Mouse (Mus musculus) heart, postnatal 4 days (tissue): Measurements from ENCODE around the gene Mpped2. TPM values are rescaled to one million over a fixed set of nuclear protein-coding genes. Genes with fewer than 3 reads are reported as not detected.
A peak's percentile ranks its signal among the peaks of the same experiment; 100 is the strongest.

Experiments used
- DNase-seq: peaks from one replicate; pipeline ENCODE4 v3.0.0; 2021
- total RNA-seq, 2 experiments: library from RNA; stranded (reverse); gene quantifications; 2 replicates each; pipeline ENCODE4 v1.2.3; 2021

Gene Mpped2
- total RNA-seq, 2 experiments from 2014 or later, result 24.9 to 27.7 TPM

DNA sequence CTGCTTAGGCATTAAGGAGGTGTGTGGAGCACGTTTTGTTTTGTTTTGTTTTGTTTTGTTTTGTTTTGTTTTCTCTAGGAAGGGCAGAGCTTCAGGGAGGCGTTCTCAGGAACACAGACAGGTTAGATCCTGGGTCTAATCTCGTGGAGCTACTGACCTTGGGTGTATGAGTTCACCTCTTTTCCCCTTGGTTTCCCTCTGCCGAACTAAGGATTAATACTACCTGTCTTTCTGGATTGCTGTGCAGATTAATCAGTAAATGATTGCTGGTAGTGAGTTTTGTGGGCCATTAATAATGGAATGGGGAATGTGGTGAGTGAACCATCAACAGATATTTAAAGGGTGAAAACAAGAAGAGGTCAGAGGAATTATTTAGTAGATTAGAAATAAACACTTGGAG is 53.8 kb downstream of the Mpped2 start:
- no peak for DNase-seq

DNA sequence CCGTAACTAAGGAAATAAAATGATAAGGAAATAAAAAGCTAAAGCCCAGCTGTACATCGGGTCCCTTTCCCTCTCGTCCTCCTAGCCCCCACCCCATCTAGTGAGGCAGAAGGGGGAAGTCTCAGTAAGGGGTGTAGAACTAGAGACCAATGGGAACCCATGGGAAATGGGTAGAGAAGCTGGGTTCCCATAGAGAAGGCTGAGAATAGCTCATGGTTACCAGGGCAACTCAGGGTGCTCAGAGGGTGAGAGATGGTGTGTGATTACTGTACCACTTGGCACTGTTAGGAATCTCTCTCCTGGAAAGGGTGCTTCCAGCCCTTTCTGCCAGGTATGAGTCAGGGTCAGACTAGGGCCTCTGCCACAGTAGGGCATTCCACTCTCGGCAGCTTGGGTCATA is 54.3 kb downstream of the Mpped2 start:
- no peak for DNase-seq

DNA sequence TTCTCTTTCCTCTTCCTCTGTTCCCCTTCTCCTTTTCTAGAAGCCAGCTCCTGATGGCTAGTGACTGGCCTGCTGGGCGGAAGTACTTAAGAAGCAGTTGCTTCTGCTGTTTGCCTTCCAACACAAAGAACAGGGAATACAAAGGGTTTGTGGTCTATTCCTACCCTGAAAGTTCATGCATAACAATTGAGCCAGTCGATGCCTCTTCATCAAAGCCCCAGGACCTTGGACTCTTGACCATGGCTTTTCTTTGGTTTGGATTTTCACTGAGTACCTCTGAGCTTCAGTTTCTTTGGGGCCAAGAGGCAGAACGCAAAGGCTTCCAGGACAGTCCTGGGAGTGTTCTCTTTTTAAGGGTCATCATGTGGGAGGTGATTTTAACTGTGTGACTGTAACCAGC is 57.8 kb downstream of the Mpped2 start:
- no peak for DNase-seq

DNA sequence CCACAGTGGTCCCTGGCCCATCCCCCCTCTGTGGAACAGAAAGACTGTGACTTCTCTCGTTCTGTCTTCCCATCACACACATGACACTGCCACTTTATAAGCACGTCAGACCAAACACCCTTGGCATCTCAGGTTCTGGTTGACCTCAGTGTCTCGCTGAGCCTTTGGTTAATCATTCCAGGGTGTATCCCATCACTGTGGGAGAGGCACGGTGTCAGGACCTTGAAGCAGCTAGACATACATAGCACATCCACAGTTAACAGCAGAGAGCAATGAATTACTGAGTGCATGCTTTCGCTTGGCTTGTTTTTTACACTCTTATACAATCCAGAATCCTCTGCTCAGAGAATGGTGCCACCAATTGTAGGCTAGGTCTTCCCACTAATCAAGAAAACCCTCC is 60.6 kb downstream of the Mpped2 start:
- DNase-seq, result no peak

DNA sequence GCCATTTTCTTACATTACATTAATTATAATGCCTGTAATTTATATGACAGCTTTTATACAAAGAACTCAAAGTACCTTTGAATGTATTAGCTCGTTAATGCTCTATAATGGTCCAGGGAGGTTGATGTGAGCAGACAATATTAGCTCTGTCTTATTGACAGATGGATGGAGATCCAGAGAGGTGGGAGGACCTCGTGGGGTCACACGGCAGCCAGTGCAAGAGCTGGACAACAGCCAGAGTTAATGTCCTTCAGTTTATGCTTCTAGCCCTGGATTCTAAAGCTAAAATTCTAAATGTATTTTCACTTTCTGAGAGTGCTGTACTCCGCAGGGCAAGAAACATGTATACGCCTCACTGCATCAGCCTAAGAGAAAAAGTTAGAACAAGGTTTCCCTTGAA is 61.6 kb downstream of the Mpped2 start:
- DNase-seq, result no peak

DNA sequence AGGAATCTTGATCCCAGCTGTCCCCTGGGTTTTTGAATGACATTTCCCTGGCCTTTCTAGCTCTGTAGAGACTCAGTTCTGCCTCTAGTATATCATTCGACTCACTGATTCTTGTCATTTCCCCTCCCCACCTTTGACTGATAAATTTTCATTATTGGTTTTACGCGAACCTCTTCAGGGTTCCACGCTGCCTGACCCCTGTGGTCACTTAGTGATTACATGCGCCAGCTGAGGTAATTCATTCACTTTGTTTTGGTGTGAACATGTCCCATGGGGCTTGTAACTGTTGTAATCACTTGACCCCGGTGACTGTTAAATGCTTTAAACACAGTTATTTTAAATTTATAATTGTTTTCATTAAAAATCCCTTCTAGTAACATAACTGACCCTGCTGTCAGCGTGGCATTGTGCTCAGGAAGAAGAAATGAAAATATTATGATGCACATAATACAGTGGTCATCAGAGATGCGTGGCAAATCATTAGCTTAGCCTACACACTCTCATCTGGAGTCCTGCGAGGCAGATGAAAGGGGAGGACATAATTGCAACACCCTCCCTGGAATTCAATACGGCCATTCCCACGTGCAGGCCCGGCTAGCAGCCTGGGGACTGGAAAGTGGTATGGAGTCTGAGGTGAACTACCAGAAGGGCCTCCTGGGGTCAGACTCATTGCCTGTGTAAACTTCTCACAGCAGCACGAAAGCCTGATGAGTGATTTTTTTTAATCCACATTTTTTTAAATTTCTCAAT is 63.5 kb downstream of the Mpped2 start:
- no peak for DNase-seq

DNA sequence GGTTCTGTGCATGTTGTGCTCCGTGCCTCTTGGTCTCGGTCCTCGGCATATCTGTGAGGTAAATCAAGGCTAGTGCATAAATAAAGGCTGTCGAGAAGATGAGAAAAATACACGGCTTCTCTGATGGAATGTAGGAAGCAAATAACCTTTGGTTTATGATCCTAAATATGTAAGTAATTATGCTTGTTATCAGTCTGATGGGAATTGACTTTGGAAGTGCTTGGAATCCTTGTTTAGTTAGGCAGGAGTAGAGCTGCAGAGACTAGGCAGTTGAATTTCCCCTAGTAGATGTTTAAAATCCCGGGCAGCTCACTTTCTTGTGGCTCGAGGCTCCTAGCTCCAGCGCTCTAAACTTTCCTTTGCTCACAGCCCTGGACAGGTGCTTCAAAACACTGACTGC is 69.9 kb downstream of the Mpped2 start:
- no peak for DNase-seq

DNA sequence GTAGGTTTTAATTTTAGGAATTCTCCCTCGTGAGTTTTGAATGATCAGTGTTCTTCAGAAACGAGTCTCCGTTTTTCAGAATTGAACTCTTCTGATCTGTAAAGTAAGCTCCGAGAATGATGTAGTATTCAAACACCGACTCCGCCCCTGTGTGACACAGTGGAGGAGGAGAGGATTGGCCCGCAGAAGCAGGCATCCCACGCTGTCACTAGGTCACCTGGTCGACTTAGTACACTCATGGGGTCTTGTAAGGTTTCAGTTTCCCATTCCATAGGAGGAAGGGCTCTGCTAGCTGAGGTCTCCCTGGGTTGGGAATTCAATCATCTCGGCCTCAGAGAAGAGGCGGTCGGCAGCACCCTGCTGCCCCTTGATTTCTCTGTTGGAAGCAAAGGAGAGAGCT is 76.2 kb downstream of the Mpped2 start:
- no peak for DNase-seq

DNA sequence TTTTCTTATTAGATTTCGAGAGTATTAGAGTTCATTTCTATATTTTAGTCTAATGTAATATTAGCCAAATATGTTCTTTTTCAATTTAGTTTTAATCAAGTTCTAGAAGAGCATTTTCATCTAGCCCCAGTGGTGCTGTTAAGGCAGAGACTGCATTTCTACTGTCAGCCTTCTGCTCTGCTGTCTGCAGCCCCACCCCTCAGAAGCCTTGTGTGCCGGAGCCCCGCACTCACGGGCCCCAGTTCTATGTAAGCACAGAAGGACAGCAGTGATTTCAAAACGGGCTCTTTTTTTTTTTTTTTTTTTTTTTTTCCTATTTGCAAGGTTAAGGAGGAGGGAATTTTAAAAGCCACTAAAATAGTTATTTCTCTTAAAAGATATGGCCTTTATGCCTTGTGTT is 79.6 kb downstream of the Mpped2 start:
- DNase-seq, result no peak

DNA sequence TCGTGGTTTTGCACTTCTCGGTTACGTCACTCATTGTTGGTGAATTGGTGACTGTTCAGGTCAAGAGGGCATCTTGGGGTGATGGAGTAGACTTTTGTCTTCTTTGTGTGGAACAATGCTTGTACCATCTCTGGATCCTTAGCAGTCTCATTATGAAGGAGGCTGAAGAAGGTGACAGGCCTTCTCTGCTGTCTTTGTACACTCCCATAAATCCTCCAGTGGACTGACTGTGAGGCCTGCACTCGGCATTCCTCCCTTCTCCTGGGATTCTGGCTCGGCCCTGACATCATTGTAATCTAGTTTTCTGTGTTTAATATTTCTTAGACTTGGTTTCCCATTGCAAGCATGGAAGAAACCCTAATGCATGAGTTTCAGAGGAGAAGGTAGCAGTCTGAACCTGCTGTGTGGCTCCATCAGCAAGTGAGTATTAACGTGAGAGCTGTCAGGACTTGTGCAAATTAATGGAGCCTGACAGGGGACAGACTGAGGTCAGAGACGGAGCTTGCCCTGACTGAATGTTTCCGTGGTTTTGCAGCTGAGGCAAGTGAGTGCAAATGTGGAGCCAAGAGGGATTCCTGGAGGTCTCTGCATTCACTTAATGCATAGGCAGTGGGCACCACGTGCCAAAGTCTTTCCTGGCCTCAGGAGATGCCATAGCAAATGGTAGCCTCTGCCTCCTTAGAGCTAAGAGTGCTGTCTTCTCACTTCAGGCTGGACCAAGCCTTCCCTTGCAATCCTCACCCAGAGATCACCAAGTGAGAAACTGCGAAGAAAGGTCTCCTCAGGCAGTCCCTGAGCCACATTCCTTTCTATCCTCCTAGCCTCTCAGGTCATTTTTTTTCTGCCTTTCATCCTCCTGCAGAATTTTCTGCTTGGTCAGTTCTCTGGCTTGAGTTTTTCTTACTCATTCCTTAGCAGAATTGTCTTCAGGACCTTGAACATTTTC is 81.5 kb downstream of the Mpped2 start:
- no peak for DNase-seq

DNA sequence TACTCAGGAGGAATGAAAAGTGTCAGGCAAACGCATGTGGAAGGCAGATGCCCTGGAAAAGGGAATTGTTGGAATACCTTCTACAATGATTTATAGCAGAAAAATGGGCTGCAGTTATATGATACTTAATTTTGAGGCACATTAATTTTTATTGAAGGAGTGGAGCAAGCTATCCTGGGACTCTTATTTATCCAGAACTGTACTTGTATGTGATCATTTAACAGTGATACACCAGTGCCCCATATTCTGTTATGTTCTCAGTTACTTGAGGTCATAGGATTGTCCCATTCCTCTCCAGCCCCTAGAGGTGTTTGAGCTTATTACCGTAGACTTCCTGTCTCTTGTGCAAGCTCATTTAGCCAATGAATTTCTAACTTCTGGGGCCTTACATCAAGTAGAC is 82.9 kb downstream of the Mpped2 start:
- no peak for DNase-seq

DNA sequence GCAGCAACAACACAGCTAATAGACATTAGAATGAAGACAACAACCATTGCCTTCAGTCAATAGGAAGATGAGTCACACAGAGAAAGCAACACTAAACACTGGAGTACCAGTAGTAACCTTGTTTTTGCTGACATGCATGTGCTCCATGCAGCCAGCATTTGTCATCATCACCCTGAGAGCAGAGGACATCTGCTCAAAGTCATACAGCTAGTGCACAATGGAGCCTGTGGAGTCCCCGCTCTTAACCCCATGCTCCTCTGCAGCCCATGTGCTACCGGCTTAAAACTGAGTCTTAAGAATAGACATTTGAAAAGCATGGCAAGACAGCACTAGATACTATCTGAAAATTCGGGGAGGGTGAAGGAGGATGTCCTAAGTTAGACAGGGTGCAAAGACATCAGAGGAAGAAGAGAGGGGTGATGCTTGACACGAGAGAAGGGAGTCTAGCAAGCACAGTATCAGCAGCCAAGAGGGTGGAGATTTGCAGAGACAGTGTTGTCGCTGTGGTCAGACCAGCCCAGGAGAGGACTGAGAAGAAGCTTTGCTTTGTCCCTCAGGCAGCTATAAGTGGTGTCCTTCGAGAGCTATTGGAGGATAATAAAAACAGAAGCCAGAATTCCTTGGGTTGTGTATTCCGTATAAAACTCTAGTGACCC is 85.9 kb downstream of the Mpped2 start:
- no peak for DNase-seq

DNA sequence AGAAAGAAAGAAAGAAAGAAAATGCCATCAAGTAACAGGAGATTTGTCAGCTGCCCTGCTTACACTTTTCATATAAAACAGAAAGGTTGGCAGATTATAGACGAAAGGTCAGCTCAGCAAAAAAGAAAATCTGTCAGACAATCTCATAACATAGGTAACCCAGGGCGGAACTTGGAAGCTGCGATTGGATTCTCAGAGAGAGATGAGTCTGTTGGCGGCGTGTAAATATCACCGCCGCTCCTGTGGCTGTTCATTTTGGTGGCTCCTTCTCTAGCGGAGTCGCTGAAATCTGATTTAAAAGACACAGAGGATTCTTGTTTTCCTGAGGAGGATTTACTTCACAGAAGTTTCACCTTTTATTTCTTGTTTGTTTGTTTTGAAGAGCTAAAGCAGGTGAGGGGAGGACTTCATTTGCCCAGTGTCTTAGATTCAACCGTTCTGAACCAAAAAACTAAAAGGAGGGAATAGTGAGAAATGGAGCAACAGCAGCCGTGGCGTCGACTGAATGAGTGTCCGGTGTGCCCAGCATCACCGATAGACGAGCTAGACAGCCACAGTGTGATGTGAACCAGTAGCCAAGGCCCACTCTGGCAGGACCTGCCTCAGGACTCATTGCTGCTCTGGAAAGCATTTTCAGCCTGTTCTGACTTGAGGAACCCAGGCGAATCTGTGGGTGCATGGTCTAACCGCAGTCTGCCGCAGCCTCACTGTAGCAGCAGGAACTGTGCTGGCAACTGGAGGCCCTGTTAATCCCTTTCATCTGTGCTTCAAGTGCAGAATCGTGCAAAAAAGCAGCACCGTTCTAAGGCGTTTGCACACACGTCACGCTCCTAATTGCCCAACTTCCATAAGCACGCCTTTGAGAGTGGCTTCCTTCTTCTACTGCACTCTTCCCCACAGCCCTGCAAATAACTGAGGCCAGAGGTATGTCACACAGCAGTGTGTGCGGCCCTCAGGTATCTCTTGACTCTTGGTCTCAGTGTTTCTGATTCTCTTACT is 88.4 kb downstream of the Mpped2 start:
- DNase-seq, result no peak

DNA sequence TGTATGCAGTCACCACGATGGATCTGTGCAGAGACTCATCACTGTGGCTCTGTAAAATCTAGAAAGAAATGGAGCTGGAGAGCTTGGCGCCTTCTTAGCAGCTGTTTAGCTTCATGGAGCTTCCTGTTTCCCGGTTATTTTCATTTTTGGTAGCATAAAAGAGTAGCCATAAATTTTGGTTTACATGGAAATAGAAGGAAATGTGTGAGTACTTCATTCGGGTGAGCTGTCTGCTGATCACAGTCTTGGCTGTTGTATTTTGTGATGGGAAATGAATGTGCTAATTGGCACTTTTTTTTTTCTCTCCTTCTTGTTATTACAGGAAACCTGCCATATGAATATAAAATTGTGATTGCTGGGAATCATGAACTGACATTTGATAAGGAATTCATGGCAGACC is 90.2 kb downstream of the Mpped2 start:
- no peak for DNase-seq

DNA sequence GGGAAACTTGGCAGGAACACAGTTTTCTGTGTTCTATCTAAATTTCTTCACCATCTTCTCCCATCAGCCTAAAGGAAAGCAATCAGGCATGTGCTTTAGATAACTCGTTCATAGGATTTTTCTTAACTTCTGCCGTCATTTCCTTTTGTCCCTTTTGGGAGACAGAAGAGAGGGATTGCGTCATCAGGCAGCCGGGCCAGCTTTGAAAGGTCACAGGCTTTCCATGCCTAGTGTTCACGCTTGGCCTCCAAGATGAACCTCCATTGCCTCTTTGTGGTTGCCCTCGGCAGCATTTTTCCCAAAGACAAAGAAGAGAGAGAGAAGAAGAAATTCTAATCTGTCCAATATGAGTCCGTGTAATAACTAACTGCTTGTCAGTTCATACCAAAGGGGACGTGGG is 95.0 kb downstream of the Mpped2 start:
- DNase-seq, result peak; percentile 42

DNA sequence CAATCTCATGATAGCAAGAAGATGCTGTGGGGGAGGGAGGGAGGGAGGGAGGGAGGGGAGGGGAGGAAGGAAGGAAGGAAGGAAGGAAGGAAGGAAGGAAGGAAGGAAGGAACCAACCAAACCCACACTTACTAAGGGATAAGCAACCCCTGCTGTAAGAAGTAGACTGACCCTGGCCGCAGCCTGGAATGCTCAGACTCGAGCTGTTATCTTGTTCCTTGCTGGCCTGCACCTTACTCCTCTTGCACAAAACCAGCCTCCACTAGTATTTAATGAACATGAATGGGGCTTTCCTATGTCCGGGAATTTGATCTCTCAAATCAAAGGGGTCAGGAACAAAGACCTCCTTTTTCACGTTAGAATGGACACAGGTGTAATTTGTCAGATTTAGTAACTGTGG is 95.5 kb downstream of the Mpped2 start:
- DNase-seq, result no peak

DNA sequence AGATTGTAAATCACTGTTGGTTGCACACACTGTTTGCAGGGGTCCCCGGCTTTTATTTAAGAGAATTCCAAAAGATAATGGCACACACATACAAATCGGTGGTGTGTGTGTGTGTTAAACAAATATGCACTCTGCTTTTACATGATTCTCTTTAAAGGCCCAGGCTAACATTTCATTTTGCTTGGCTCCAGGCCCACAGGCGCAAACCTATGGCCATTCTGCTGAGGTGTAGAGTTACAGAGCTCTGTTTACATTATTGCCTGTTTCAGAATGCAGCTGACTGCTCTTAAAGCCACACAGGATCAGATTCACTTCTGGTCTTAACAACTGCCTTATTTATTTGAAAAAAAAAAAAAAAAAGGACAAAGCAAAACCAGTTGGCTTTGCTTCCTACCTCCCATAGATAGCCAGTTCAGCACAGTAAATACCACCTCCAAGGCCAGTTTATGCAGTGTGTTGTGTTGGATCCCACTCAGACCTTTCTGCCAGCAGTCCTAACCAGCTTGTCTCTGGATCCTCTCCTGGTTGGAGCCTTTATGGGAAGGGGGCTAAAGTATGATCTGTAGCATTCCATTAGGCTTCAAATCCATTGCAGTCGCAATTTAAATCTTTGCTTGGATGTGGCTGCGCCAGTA is 96.7 kb downstream of the Mpped2 start:
- no peak for DNase-seq

DNA sequence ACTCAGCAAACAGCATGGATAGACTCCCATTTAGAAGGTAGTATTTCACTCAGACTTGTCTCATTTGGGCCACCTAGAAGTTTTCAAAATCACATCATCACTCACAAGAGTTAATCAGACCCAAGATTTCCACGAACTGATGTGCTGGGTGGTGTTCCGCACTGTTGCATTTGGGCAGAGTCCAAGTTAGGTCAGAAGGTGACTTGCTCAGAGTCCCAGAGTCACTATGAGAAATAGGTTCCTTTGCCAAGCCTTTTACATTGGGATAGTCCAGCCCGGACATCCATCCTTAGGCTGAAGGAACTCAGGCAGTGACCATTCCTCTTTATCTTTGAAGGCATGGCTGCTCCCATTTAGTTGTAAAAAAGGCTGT is 97.2 kb downstream of the Mpped2 start:
- no peak for DNase-seq

DNA sequence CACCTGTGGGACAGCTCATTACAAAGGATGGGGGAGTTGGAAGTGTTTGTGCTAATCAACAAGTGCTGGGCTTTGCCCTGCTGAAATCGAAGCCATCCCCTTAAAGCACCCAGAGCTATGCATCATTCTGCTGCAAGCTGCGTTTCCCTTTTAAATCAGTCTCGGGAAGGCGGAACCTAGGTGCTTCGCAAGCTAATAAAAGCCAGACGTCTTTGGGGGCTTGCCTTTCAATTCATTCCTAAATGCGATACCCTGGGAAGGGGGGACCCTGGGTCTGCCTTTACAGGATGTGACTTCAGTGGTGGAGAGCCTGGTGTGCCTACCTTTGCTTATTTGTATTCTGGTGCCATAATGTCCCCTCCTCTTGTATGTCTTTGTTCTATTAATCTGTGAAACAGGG is 103.2 kb downstream of the Mpped2 start:
- DNase-seq, result no peak

DNA sequence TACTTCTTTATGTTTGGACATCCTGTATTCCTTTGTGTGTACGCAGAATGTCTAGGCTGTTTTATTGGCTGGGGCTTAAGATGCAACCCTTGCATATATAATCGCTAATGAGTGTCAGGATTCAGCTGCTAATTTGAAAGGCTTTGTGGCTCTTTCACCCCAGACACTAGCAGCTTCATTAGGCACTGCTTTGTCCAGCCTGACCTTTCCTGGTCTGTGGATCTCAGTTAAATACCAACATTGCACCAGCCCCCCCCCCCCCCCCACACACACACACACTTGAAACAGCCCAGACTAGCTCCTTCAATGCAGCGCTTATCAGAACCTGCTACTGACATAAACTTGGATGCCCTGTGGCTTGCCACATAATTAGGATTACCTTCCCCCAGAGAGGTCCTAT is 104.8 kb downstream of the Mpped2 start:
- DNase-seq, result no peak

DNA sequence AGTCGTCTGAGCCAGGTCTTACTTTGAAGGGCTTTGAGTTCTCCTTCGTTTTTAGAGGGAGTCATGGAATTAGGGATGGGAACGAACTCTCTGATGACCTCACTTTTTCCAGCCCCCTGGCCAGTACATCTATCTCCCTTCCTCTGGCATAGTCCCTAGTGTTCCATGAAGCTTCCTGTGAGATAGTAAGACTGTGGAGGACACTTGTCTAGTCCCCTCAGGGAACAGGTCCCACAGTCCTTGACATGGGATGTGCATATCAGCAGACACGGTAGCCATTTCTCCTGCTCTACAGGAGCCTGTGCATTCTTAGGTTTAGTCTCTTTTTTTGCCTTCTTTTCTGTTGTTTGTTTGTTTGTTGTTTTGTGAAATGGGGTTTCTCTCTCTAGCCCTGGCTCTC is 105.8 kb downstream of the Mpped2 start:
- peak; percentile 37 for DNase-seq

DNA sequence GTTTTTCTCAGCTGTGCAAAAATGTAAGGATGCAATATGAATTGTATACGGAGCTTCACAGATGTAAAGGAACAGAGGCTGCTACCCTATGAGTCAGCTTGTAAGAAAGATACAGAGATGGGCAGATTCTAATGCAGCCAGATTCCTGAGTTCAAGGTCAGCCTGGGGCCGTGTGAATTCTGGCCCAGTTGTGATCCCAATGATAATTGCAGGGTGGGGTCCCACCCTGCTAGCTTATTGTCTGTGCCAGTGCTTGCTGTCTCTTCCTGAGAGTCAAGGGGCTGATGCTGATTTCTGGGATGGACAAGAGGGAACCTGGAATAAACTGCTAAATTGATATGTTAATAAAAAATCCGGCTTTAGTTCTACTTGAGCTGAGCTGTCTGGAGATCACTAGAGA is 122.8 kb downstream of the Mpped2 start:
- no peak for DNase-seq
